Mouse (Mus musculus): ENCODE results near the gene Scn5a. TPM values are rescaled to one million over a fixed set of nuclear protein-coding genes. Genes with fewer than 3 reads are reported as not detected.

Gene Scn5a
- polyA plus RNA-seq, 2 experiments, result 0.02 TPM; not detected in 1

DNA sequence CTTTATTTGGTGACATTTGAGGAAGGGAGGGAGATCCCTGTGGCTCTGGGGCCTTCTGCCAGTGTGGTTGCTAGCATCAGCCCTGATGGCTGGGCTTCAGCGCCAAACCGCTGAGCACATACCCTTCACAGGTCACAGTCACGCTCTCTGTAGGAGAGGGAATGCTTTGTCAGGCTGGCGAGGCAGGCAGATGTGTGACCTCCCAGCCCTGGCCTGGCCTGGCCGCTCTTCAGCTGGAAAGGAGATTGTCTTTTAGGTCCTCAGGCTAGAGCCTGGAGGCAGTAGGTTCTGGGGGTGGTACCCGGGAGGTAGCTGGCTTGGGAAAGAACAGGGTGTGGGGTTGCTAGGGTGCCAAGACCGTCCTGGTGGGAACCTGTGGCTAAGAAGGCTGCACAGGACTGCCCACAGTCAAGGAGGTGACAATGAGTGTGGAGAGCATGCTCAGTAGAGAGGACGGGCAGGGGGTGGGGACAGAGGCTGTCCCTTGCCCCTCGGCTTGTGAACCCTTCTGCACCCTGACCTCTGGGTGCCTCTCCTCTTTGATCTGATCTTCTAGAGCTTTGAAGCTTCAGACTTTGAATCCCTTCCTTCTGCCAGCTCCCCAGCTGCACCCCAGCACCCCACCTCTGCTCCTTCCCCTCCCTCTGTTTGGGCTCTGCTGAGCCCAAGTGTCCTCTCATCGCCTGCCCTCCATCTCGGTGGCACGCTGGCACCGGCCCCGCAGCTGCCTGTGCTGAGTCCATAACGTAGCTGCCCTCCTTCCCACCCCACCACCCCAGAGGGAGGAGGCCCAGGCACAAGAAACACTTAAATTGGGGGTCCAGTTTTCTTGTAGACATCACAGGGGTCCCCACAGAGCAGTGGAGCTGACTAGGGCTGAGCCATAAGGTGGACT is 103.9 kb downstream of the Scn5a start:
- Histone ChIP-seq H3K9me3 (ENCODE audit: control insufficient read depth, low read length) (no peaks in the 10 kb centered on the region), H3K9ac (replicated peaks) (no peak overlapping the region), H3K4me2 (ENCODE audit: low read depth) (no peak overlapping the region), H3K27ac (no peak overlapping the region), H3K4me3 (ENCODE audit: insufficient read depth in 1 of 2, low read depth in 2 of 2, low read length in 2 of 2) (no peak overlapping the region), H3K4me1 (replicated peaks; ENCODE audit: control insufficient read depth in 2 of 2, insufficient read depth in 2 of 2, low read length in 1 of 2) (peaks cover 0 to 9% of the 10 kb centered on the region in 2 experiments; a peak in 2 of 4 replicates), H3K27me3 (ENCODE audit: control insufficient read depth, insufficient read depth, low read length) (no peaks in the 10 kb centered on the region), H3K36me3 (replicated peaks; ENCODE audit: control insufficient read depth, insufficient read depth, low read depth) (no peaks in the 10 kb centered on the region)
- 63% methylated on average over 15 of the region's 15 CpGs for WGBS (ENCODE audit: insufficient replicate concordance)
- TF ChIP-seq CTCF (IDR thresholded peaks at IDR 0.05; ENCODE audit: low read depth), result no peak
- TF ChIP-seq EP300 (IDR thresholded peaks at IDR 0.05; ENCODE audit: low read depth), result no peak
- ATAC-seq (ENCODE audit: insufficient read depth), result no peak
- DNase-seq (ENCODE audit: low read depth in 3 of 3, low spot score in 3 of 3), result no peak

- Histone ChIP-seq H3K9me3 (ENCODE audit: control insufficient read depth, low read length) (no peaks in the 10 kb centered on the region), H3K9ac (replicated peaks) (no peak overlapping the region), H3K27ac (no peak overlapping the region), H3K4me2 (ENCODE audit: low read depth) (no peak overlapping the region), H3K27me3 (ENCODE audit: control insufficient read depth, insufficient read depth, low read length) (no peaks in the 10 kb centered on the region), H3K4me3 (ENCODE audit: insufficient read depth in 1 of 2, low read depth in 2 of 2, low read length in 2 of 2) (no peak overlapping the region), H3K36me3 (replicated peaks; ENCODE audit: control insufficient read depth, insufficient read depth, low read depth) (no peaks in the 10 kb centered on the region), H3K4me1 (replicated peaks; ENCODE audit: control insufficient read depth in 2 of 2, insufficient read depth in 2 of 2, low read length in 1 of 2) (peaks cover 8 to 20% of the 10 kb centered on the region in 2 experiments)
- ATAC-seq (ENCODE audit: insufficient read depth) (no peak), DNase-seq (ENCODE audit: low read depth in 3 of 3, low spot score in 3 of 3) (no peak)
- WGBS (ENCODE audit: insufficient replicate concordance), result 59% methylated on average over 9 of the region's 9 CpGs
- TF ChIP-seq EP300 (IDR thresholded peaks at IDR 0.05; ENCODE audit: low read depth) (no peak), CTCF (IDR thresholded peaks at IDR 0.05; ENCODE audit: low read depth) (no peak)
Measured at GRCm38 (mm10) chr9:119473608-119474164, 105.1 kb downstream of the Scn5a start.

GRCm38 (mm10) chr9:119473011-119473410 is 105.8 kb downstream of the Scn5a start:
- H3K27me3 ChIP-seq (ENCODE audit: control insufficient read depth, insufficient read depth, low read length), result no peaks in the 10 kb centered on the region
- TF ChIP-seq EP300 (IDR thresholded peaks at IDR 0.05; ENCODE audit: low read depth) (no peak), CTCF (IDR thresholded peaks at IDR 0.05; ENCODE audit: low read depth) (no peak)
- no peak for DNase-seq (ENCODE audit: low read depth in 3 of 3, low spot score in 3 of 3)
- H3K36me3 ChIP-seq (replicated peaks; ENCODE audit: control insufficient read depth, insufficient read depth, low read depth), result no peaks in the 10 kb centered on the region
- no peaks in the 10 kb centered on the region for H3K9me3 ChIP-seq (ENCODE audit: control insufficient read depth, low read length)
- no peak overlapping the region for H3K27ac ChIP-seq
- no peak overlapping the region for H3K9ac ChIP-seq (replicated peaks)
- H3K4me2 ChIP-seq (ENCODE audit: low read depth), result no peak overlapping the region
- ATAC-seq (ENCODE audit: insufficient read depth), result no peak
- peaks cover 8 to 20% of the 10 kb centered on the region in 2 experiments for H3K4me1 ChIP-seq (replicated peaks; ENCODE audit: control insufficient read depth in 2 of 2, insufficient read depth in 2 of 2, low read length in 1 of 2)
- no peak overlapping the region for H3K4me3 ChIP-seq (ENCODE audit: insufficient read depth in 1 of 2, low read depth in 2 of 2, low read length in 2 of 2)
- 79% methylated on average over 1 of the region's 1 CpGs for WGBS (ENCODE audit: insufficient replicate concordance)

- TF ChIP-seq CTCF (IDR thresholded peaks at IDR 0.05; ENCODE audit: low read depth) (no peak), EP300 (IDR thresholded peaks at IDR 0.05; ENCODE audit: low read depth) (no peak)
- Histone ChIP-seq H3K27ac (no peak overlapping the region), H3K4me1 (replicated peaks; ENCODE audit: control insufficient read depth in 2 of 2, insufficient read depth in 2 of 2, low read length in 1 of 2) (peaks cover 8 to 20% of the 10 kb centered on the region in 2 experiments), H3K36me3 (replicated peaks; ENCODE audit: control insufficient read depth, insufficient read depth, low read depth) (no peaks in the 10 kb centered on the region), H3K4me2 (ENCODE audit: low read depth) (no peak overlapping the region), H3K27me3 (ENCODE audit: control insufficient read depth, insufficient read depth, low read length) (no peaks in the 10 kb centered on the region), H3K9me3 (ENCODE audit: control insufficient read depth, low read length) (no peaks in the 10 kb centered on the region), H3K4me3 (ENCODE audit: insufficient read depth in 1 of 2, low read depth in 2 of 2, low read length in 2 of 2) (no peak overlapping the region), H3K9ac (replicated peaks) (no peak overlapping the region)
- DNase-seq (ENCODE audit: low read depth in 3 of 3, low spot score in 3 of 3), result no peak
- ATAC-seq (ENCODE audit: insufficient read depth), result no peak
- 69% methylated on average over 11 of the region's 11 CpGs for WGBS (ENCODE audit: insufficient replicate concordance)
Measured at GRCm38 (mm10) chr9:119472412-119472918, 106.4 kb downstream of the Scn5a start.

Measured in liver, embryonic 14.5 days (tissue).